Mouse (Mus musculus): ENCODE results near the gene Best3. TPM values are rescaled to one million over a fixed set of nuclear protein-coding genes. Genes with fewer than 3 reads are reported as not detected.
"Not testable (repeated sequence)": the region's sequence is repeated elsewhere in the genome, so short reads cannot be mapped to it uniquely, and the experiment has no call there.

Best3 gene
- polyA plus RNA-seq, 1 experiment from 2014 or later, result 0.10 TPM

DNA sequence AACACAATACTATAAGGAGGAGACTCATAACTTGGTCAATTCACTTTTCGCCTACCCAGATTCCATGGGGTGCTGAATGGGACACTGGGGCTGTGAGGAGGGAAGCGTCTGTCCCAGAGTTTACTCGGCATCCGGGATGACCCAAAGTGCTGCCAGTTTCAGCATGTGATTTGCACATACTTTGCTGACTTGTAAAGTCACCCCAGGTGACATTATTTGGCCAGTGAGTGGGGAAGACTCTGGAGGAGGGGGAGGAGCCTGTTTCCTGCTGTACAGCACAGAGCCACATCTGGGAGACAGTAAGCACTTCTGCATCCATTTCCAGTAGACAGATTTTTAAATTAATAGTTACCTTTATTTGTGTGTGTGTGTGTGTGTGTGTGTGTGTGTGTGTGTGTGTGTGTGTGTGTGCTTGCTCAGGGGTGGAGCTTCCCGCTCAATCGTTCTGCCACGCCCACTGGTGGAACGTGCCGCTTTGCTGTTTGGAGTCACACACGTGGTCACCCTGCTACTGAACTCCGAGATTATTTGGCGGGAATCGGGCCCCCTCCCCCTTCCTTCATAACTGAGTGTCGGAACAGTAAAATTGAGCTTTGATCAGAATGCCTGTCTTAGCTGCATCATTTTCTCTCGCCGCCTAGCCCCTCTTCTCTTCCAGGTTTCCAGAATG, 57.5 kb downstream of the Best3 start:
- WGBS, result 66% methylated on average over 14 of the region's 16 CpGs
- H3K9ac ChIP-seq (replicated peaks); ATAC-seq (ENCODE audit: low FRiP score, low read depth); H3K27me3 ChIP-seq; H3K4me2 ChIP-seq (replicated peaks); H3K4me3 ChIP-seq; H3K9me3 ChIP-seq; H3K27ac ChIP-seq (replicated peaks); H3K36me3 ChIP-seq: not testable (repeated sequence)
- H3K4me1 ChIP-seq, result peaks cover 11% of the 10 kb centered on the region; the same call in 1 of the 2 replicates

- WGBS, result 53% methylated on average over 40 of the region's 40 CpGs
These were observed 59.3 kb downstream of the Best3 start, which contains the start of gene Lrrc10 for GRCm38 (mm10) chr10:117045175-117046056. Gene Lrrc10 (plus strand): TSS chr10:117045341.

DNA sequence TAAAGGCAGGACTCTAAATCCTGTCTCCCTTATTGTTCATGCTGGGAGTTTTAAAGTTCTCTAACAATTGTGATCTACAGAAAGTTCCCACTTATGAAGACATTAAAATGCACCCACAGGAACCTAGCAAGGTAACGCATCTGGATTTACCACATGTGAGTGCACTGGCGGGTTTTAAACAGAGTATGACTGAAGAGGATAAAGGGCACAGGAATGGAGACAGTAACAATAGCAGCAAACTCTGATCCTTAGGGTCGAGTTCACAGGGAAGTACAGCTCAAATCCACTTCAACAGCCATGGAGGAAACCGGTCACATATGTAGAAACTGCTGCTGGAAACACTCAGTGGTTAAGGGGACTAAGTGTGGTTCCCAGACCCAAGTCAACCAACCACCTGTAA, 63.1 kb downstream of the Best3 start:
- Histone ChIP-seq H3K36me3 (peaks cover 60% of the 10 kb centered on the region), H3K27me3 (no peaks in the 10 kb centered on the region), H3K4me2 (replicated peaks) (no peak overlapping the region), H3K27ac (replicated peaks) (no peak overlapping the region), H3K9ac (replicated peaks) (no peak overlapping the region), H3K4me3 (no peak overlapping the region), H3K9me3 (no peaks in the 10 kb centered on the region), H3K4me1 (peaks cover 11% of the 10 kb centered on the region; the same call in 1 of the 2 replicates)
- no peak for ATAC-seq (ENCODE audit: low FRiP score, low read depth)
- WGBS, result 75% methylated on average over 4 of the region's 4 CpGs

More at GRCm38 (mm10) chr10:117045175-117046056, 59.3 kb downstream of the Best3 start, which contains the start of gene Lrrc10:
- Histone ChIP-seq H3K4me3 (0 out of 2 replicates have a peak within 1 kb of the TSS, but pooled peaks have one; percentile 2), H3K27me3 (0 out of 2 replicates have a peak, but pooled peaks cover 5% of the 10 kb centered on the region), H3K4me2 (replicated peaks) (peak within 1 kb of the TSS; percentile 23; the same call in 1 of the 2 replicates), H3K36me3 (peaks cover 23% of the 10 kb centered on the region), H3K9me3 (no peaks in the 10 kb centered on the region), H3K4me1 (peaks cover 11% of the 10 kb centered on the region; the same call in 1 of the 2 replicates), H3K9ac (replicated peaks) (peak within 1 kb of the TSS; percentile 12; the same call in 1 of the 2 replicates), H3K27ac (replicated peaks) (no peak within 1 kb of the TSS)
- peak; percentile 36; the same call in 1 of the 2 replicates for ATAC-seq (ENCODE audit: low FRiP score, low read depth)

DNA sequence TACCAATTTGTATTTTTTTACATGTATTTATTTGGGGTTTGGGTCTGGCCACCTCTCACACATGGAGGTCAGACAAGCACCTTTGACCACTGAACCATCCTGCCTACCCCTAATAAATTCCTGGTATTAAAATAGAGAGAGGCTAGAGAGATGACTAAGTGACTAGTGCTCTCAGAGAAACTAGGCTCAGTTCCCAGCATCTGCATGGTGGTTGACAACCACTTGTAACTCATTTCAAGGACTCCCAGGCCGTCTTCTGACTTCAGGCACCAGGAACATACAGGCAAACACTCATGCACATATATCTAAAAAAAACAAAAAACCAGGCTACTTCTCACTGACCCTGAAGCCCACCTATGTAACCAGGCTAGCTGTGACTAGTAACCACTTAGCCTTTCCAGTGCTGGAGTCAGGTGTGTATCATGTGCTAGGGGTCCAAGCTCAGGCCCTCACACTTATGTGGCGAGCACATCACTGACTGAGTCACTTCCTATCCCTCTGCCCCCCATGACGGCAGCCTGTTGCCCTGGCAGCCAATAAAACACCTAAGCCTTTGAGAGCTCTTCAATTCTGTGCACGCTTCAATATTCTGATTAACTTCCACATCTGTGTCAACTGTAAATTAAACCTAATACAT, 64.0 kb downstream of the Best3 start:
- 78% methylated on average over 4 of the region's 4 CpGs for WGBS
- Histone ChIP-seq H3K9ac (replicated peaks) (no peak overlapping the region), H3K36me3 (peaks cover 68% of the 10 kb centered on the region), H3K4me1 (peaks cover 9% of the 10 kb centered on the region; the same call in 1 of the 2 replicates), H3K9me3 (no peaks in the 10 kb centered on the region), H3K4me3 (no peak overlapping the region), H3K4me2 (replicated peaks) (no peak overlapping the region), H3K27me3 (no peaks in the 10 kb centered on the region), H3K27ac (replicated peaks) (no peak overlapping the region)
- ATAC-seq (ENCODE audit: low FRiP score, low read depth), result no peak

DNA sequence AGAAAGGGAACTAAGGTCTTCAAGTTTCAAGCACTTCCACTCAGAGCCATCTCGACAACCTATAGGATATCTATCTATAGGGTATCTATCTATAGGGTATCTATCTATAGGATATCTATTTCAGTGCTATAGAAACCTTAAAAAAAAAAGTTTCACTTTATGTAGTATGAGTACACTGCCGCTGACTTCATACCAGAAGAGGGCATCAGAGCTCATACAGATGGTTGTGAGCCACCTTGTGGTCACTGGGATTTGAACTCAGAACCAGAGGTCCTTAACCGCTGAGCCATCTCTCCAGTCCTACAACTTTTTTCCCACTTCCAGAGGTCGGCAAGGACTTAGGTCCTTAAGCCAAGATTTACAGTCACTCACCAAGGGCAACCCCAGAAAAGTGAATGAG, 69.6 kb downstream of the Best3 start:
- Histone ChIP-seq H3K4me2 (replicated peaks) (no peak overlapping the region), H3K4me1 (peaks cover 3% of the 10 kb centered on the region; the same call in 1 of the 2 replicates), H3K4me3 (no peak overlapping the region), H3K9ac (replicated peaks) (no peak overlapping the region), H3K36me3 (peaks cover 98% of the 10 kb centered on the region), H3K27me3 (no peaks in the 10 kb centered on the region), H3K9me3 (no peaks in the 10 kb centered on the region), H3K27ac (replicated peaks) (no peak overlapping the region)
- no peak for ATAC-seq (ENCODE audit: low FRiP score, low read depth)
- 99% methylated on average over 4 of the region's 4 CpGs for WGBS

DNA sequence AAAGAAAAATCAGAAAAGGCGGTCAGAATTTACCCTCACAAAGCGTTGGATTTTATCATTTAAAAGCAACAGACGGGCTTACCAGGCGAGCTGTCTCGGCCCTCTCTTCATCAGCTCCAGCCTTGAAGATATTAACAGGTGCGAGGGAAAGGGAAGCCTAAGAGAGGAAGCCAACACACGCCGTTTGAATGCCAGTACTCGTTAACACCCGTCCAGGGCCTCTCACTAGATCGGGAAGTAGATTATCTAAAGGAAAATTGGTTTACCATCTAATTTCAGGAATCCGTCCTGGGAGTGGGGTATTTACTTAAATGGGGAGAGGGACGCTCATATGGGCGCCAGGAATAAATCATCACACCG, 76.8 kb downstream of the Best3 start:
- H3K9ac ChIP-seq (replicated peaks), result peak overlapping the region; percentile 73
- peak overlapping the region; percentile 91 for H3K4me3 ChIP-seq
- peak; percentile 7; the same call in 1 of the 2 replicates for ATAC-seq (ENCODE audit: low FRiP score, low read depth)
- H3K9me3 ChIP-seq, result no peaks in the 10 kb centered on the region
- H3K4me1 ChIP-seq, result peaks cover 9% of the 10 kb centered on the region
- no peaks in the 10 kb centered on the region for H3K27me3 ChIP-seq
- 5% methylated on average over 15 of the region's 15 CpGs for WGBS
- no peak overlapping the region for H3K27ac ChIP-seq (replicated peaks)
- peaks cover 43% of the 10 kb centered on the region for H3K36me3 ChIP-seq
- peak overlapping the region; percentile 72 for H3K4me2 ChIP-seq (replicated peaks)

DNA sequence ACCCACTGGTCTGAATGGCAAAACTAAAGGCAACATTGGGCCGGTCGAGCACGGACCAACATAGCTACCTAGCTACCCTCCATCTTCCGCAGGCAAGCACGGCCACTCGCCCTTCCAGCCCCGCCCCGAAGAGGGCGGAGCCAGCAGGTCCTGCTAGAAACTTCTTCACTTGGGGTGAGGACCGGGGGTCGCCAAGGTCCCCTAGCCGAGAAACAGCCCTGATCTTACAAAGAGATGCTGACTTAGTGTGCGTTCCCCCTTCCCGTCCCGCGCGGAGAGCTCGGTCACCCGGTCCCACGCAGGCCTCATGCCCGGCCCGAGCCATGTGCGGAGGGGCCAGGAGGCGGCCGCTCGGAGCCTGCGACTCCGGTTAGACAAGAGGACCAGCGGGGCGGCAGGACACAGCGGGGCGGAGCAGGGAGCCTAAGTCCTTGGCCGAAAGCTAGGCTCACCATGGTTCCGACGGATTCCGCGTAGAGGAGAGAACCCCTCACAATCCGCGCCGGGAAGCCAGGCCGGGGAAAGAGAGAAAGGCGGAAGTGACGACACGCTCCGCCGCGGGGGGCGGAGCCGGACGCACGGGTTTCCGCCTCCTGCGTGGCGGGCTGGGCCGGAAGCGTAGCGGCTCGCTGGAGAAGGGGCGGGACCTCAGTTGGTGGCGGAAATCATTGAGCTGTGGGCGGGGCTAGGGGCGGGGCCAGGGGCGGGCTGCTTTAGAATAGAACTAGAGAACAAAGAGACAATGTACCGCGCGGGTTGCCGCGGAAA, 77.3 kb downstream of the Best3 start, which contains the start of gene Cct2:
Gene Cct2 (minus strand): TSS at position 561 of the 768 bp plus-strand sequence.
- no peaks in the 10 kb centered on the region for H3K27me3 ChIP-seq
- peak; percentile 94 for ATAC-seq (ENCODE audit: low FRiP score, low read depth)
- H3K9me3 ChIP-seq, result no peaks in the 10 kb centered on the region
- H3K9ac ChIP-seq (replicated peaks), result peak within 1 kb of the TSS; percentile 73
- H3K4me3 ChIP-seq, result peak within 1 kb of the TSS; percentile 91
- peaks cover 37% of the 10 kb centered on the region for H3K36me3 ChIP-seq
- H3K4me2 ChIP-seq (replicated peaks), result peak within 1 kb of the TSS; percentile 72
- peak within 1 kb of the TSS; percentile 74 for H3K27ac ChIP-seq (replicated peaks)
- H3K4me1 ChIP-seq, result peaks cover 9% of the 10 kb centered on the region
- under 1% methylated on average over 68 of the region's 68 CpGs for WGBS

DNA sequence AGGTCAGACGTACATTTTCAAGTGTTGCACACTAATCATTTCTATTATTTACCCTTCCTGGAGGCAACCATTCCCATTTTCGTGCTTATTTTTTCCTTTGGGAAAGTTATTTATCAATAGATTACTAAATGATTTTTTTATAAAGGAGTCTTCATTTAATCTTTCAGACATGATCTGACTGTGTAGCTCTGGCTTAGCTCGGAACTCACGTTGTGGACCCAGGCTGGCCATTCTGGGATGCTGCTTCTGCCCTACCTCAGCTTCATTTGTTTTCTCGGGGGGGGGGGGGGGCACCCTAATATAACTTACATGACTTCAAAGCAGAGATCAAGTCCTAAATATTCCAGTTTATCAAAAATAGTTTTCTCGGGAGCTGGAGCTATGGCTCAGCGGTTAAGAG, 78.0 kb downstream of the Best3 start:
- H3K9me3 ChIP-seq, result no peaks in the 10 kb centered on the region
- H3K9ac ChIP-seq (replicated peaks), result peak overlapping the region; percentile 73; the same call in 1 of the 2 replicates
- H3K4me1 ChIP-seq, result peaks cover 5% of the 10 kb centered on the region
- no peaks in the 10 kb centered on the region for H3K27me3 ChIP-seq
- peak overlapping the region; percentile 74 for H3K27ac ChIP-seq (replicated peaks)
- WGBS, result 8% methylated on average over 7 of the region's 7 CpGs
- peaks cover 31% of the 10 kb centered on the region for H3K36me3 ChIP-seq
- peak overlapping the region; percentile 91 for H3K4me3 ChIP-seq
- peak overlapping the region; percentile 46 for H3K4me2 ChIP-seq (replicated peaks)
- ATAC-seq (ENCODE audit: low FRiP score, low read depth), result peak; percentile 53; the same call in 1 of the 2 replicates

DNA sequence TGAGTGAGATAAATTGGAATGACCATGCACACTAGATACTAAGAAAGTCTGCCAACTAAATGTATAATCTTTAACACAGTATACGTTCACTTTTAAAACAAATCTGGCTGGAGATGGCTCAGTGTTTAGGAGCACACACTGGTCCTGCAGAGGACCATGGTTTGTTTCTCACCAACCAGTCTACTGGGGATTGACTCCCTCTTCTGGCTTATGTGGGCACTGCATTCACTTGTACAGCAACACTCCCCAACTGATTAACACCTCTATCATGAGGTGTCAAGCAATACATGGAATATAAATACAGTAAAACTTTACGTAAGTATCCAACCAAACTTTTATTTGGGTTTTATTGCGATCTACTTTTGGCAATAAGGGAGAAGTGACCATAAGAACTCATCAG, 83.0 kb downstream of the Best3 start:
- H3K9ac ChIP-seq (replicated peaks), result no peak overlapping the region
- H3K27me3 ChIP-seq, result no peaks in the 10 kb centered on the region
- no peak overlapping the region for H3K27ac ChIP-seq (replicated peaks)
- ATAC-seq (ENCODE audit: low FRiP score, low read depth), result no peak
- no peak overlapping the region for H3K4me3 ChIP-seq
- peaks cover 28% of the 10 kb centered on the region for H3K36me3 ChIP-seq
- no peak overlapping the region for H3K4me2 ChIP-seq (replicated peaks)
- no peaks in the 10 kb centered on the region for H3K9me3 ChIP-seq
- 96% methylated on average over 3 of the region's 3 CpGs for WGBS
- no peaks in the 10 kb centered on the region for H3K4me1 ChIP-seq

GRCm38 (mm10) chr10:117072191-117072888, 86.2 kb downstream of the Best3 start:
- Histone ChIP-seq H3K9me3 (no peaks in the 10 kb centered on the region), H3K36me3 (peaks cover 53% of the 10 kb centered on the region), H3K9ac (replicated peaks) (no peak overlapping the region), H3K4me2 (replicated peaks) (no peak overlapping the region), H3K4me3 (no peak overlapping the region), H3K27me3 (no peaks in the 10 kb centered on the region), H3K27ac (replicated peaks) (no peak overlapping the region), H3K4me1 (no peaks in the 10 kb centered on the region)
- no peak for ATAC-seq (ENCODE audit: low FRiP score, low read depth)
- 93% methylated on average over 18 of the region's 18 CpGs for WGBS
